Mouse (Mus musculus): ENCODE results near the gene Ogfr.

DNA sequence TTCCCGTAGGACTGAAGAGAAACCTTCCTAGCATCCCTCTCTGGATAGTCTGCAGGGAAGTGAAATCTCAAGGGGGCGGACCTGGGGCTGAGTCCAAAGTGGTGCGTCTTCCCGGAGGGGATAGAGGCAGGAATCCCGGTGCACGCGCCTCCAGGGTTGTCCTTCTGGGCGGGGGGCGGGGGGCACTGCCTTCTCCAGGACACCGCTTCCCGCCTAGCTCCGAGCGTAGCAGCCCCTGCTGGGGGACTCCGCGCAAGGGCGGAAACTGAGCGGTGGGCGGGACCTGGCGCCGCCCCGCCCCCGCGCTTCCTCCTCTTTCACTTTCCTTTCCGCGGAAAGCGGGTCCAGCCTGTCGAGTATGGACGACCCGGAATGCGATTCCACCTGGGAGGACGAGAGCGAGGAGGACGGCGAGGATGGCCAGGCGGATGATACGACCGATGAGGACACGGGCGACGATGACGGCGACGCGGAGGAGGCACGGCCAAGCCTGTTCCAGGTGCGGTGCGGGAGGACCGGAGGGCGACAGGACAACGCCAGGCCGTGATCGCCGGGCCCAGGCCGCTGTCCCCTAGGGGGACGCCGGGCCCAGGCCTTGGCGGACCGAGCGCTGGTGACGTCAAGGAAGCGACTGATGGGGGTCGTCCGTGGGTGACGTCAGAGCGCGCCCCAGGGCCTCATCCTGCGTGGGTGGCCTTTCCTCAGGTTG lies at the start of gene Ogfr:
- peak; percentile 49 for TF ChIP-seq CTCF (IDR thresholded peaks at IDR 0.05; ENCODE audit: low read depth)
- TF ChIP-seq EP300 (optimal IDR thresholded peaks at IDR 0.05) = no peak

All from stomach, postnatal 0 days (tissue).